Mouse (Mus musculus): ENCODE results near the gene 4933416C03Rik.

DNA sequence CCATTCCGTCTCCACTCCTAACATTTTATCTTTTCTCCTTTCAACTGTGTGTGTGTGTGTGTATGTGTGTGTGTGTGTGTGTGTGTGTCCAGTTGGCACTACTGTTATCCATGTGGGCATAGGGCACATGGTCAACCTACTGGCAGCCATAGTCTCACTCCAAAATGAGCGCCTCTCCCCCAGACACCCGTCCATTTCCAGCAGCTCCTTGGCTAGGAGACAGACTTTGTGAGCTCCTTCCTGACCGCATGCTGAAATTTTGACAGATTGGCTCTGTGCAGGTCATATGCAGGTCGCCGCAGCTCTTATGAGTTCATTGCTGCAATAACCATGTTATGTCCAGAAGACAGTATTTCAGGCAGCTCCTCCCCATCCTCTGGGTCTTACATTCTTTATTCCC, 32.9 kb downstream of the 4933416C03Rik start:
- TF ChIP-seq CTCF (IDR thresholded peaks at IDR 0.05; ENCODE audit: borderline replicate concordance, control insufficient read depth, extremely low read depth, insufficient read depth, low read length, poor library complexity) (no peak), POLR2A (IDR thresholded peaks at IDR 0.05; ENCODE audit: control insufficient read depth, extremely low read depth, insufficient read depth, low read length, poor library complexity) (no peak)
